Mouse (Mus musculus): ENCODE data around the gene Srpk2.

- TF ChIP-seq CTCF (IDR thresholded peaks at IDR 0.05; ENCODE audit: extremely low read depth, insufficient read length, insufficient replicate concordance, low read depth, low read length): no peak
- no peak for TF ChIP-seq POLR2A (IDR thresholded peaks at IDR 0.05; ENCODE audit: low read depth, low read length)
Observed at GRCm38 (mm10) chr5:23596326-23596965, 88.0 kb downstream of the Srpk2 start.

All from small intestine, adult 2 months (tissue).